Comparison of ENCODE assay signal across 10 mouse cellular contexts in genomic region chr8:106927247-106927646, GRCm38 (mm10). TPM values are rescaled to one million over a fixed set of nuclear protein-coding genes. Genes with fewer than 3 reads are reported as not detected.
DNase-seq lines count a peak whose midpoint lies in the region; ATAC-seq and TF ChIP-seq lines count a peak whose summit lies in the region.
"Had no signal": no experiment of that assay in that cellular context is flagged by ENCODE, and none has a peak within 500 bp of the region (broad histone marks: within the 10 kb centered on the region; RNA-seq: fewer than 3 reads in every experiment).

No protein-coding gene starts in this region.

- no peaks in the 10 kb centered on the region; the same call in 1 of the 2 replicates for H3K36me3 ChIP-seq in heart, adult 2 months (ENCODE audit: control insufficient read depth, insufficient read depth, low read length)
- peaks cover 26% of the 10 kb centered on the region for H3K36me3 ChIP-seq in embryonic facial prominence, embryonic 10.5 days (replicated peaks)

- 0 out of 2 replicates have a peak, but pooled peaks have one; percentile 24 for TF ChIP-seq EP300 in heart, adult 2 months (IDR thresholded peaks at IDR 0.05; ENCODE audit: insufficient read depth, low read depth, low read length)

- no peak overlapping the region for H3K9ac ChIP-seq in heart, adult 2 months (ENCODE audit: low read depth, low read length)
- H3K9ac ChIP-seq: hindbrain, embryonic 15.5 days; neural tube, embryonic 13.5 days had no signal

- H3K27ac ChIP-seq in heart, adult 2 months: no peak overlapping the region
- no peak overlapping the region for H3K27ac ChIP-seq in embryonic facial prominence, embryonic 10.5 days (replicated peaks)
- H3K27ac ChIP-seq: hindbrain, embryonic 15.5 days; neural tube, embryonic 13.5 days had no signal

- no peak for ATAC-seq in erythroblast, adult 5-6 weeks (replicated peaks; ENCODE audit: low FRiP score, poor library complexity, severe bottlenecking)

- no peaks in the 10 kb centered on the region for H3K79me2 ChIP-seq in heart, adult 2 months (replicated peaks; ENCODE audit: control insufficient read depth, insufficient read depth, low read length)

- TF ChIP-seq CTCF in heart, adult 2 months (IDR thresholded peaks at IDR 0.05): peak; percentile 62

- no peak overlapping the region for H3K4me3 ChIP-seq in heart, adult 2 months
- H3K4me3 ChIP-seq in embryonic facial prominence, embryonic 10.5 days: no peak overlapping the region
- H3K4me3 ChIP-seq: hindbrain, embryonic 15.5 days; neural tube, embryonic 13.5 days had no signal

- no peaks in the 10 kb centered on the region for H3K9me3 ChIP-seq in embryonic facial prominence, embryonic 10.5 days
- H3K9me3 ChIP-seq: hindbrain, embryonic 15.5 days; neural tube, embryonic 13.5 days had no signal

- no peaks in the 10 kb centered on the region for H3K27me3 ChIP-seq in heart, adult 2 months (ENCODE audit: control insufficient read depth, insufficient read depth, low read length)
- peaks cover 7% of the 10 kb centered on the region for H3K27me3 ChIP-seq in embryonic facial prominence, embryonic 10.5 days (replicated peaks; ENCODE audit: low read depth, poor library complexity, severe bottlenecking)

- no peak for DNase-seq in heart, adult 2 months
- DNase-seq in heart, postnatal 36 days: no peak
- peak; percentile 26 to 40 for DNase-seq in CD8-positive naive resting alpha-beta T cell, adult 2 months (ENCODE audit: low read depth in 2 of 2, low spot score in 2 of 2)
- DNase-seq in embryonic facial prominence, embryonic 10.5 days (ENCODE audit: low spot score): peak; percentile 45
- peak; percentile 34 for DNase-seq in lung, postnatal 25 days (ENCODE audit: low spot score)
- no peak for DNase-seq in adrenal gland, postnatal 10 days
- DNase-seq in left cerebral cortex, postnatal 25 days (ENCODE audit: low spot score in 2 of 2): no peak

- WGBS in heart, adult 2 months: 67% methylated on average over 4 of the region's 4 CpGs
- 49% methylated on average over 4 of the region's 4 CpGs for WGBS in embryonic facial prominence, embryonic 10.5 days

- TF ChIP-seq POLR2A in heart, adult 2 months (IDR thresholded peaks at IDR 0.05; ENCODE audit: insufficient read depth, low read depth, low read length): no peak

- intact Hi-C loops in heart, adult 2 months (cut with DNase I): no loop called here
- intact Hi-C loops in heart, postnatal 36 days (cut with DNase I): loop anchor here (1.0 kb wide), 1 partner anchor 75 kb away; no protein-coding TSS in a partner anchor
- intact Hi-C loops in left cerebral cortex, postnatal 25 days (cut with DNase I): loop anchor here (1.0 kb wide), 1 partner anchor 75 kb away; no protein-coding TSS in a partner anchor

- H3K4me1 ChIP-seq in heart, adult 2 months (ENCODE audit: control insufficient read depth, insufficient read depth, low read length): peaks cover 6% of the 10 kb centered on the region
- H3K4me1 ChIP-seq in embryonic facial prominence, embryonic 10.5 days: peaks cover 22% of the 10 kb centered on the region

RNA-seq across cellular contexts. Expression of gene Sntb2, which starts 8.3 kb away (rescaled TPM):
- 10 to 100 TPM; 10.0 to 10.7 TPM for total RNA-seq in heart, adult 2 months (2021)
- polyA plus RNA-seq in heart, adult 2 months (2012; rRNA removed): 4.5 and 8.8 TPM in 2 replicates
- total RNA-seq in heart, postnatal 36 days (2021): 10 to 100 TPM; 12.7 to 13.7 TPM
- 11.6 and 12.3 TPM in 2 replicates for polyA plus RNA-seq in embryonic facial prominence, embryonic 10.5 days (2016; fragmentation: Nextera tagmentation; extraction: Ambion mirVana)
- 10 to 100 TPM; 23.5 to 30.0 TPM for total RNA-seq in adrenal gland, postnatal 10 days (2021)
- total RNA-seq in erythroblast, adult 5-6 weeks (2015; ENCODE audit: low replicate concordance): 2.1 and 4.2 TPM in 2 replicates
- total RNA-seq in erythroblast, adult 5-6 weeks (2017; ENCODE audit: low replicate concordance): 1.7 and 2.9 TPM in 2 replicates
- 10 to 100 TPM; 12.5 to 16.8 TPM for total RNA-seq in left cerebral cortex, postnatal 25 days (2021)

RNA-seq across cellular contexts. Expression of gene Utp4, which starts 33.8 kb away (rescaled TPM):
- 10 to 100 TPM; 21.3 to 22.3 TPM for total RNA-seq in heart, adult 2 months (2021)
- polyA plus RNA-seq in heart, adult 2 months (2012; rRNA removed): 17.8 and 25.2 TPM in 2 replicates
- total RNA-seq in heart, postnatal 36 days (2021): 10 to 100 TPM; 20.2 to 22.2 TPM
- polyA plus RNA-seq in embryonic facial prominence, embryonic 10.5 days (2016; fragmentation: Nextera tagmentation; extraction: Ambion mirVana): 100 and 103 TPM in 2 replicates
- total RNA-seq in adrenal gland, postnatal 10 days (2021): 10 to 100 TPM; 36.2 to 40.8 TPM
- total RNA-seq in erythroblast, adult 5-6 weeks (2015; ENCODE audit: low replicate concordance): 12.7 and 22.6 TPM in 2 replicates
- 5.4 and 9.1 TPM in 2 replicates for total RNA-seq in erythroblast, adult 5-6 weeks (2017; ENCODE audit: low replicate concordance)
- 10 to 100 TPM; 33.2 to 33.6 TPM for total RNA-seq in left cerebral cortex, postnatal 25 days (2021)

RNA-seq across cellular contexts. Expression of gene Has3, which starts 57.2 kb away (rescaled TPM):
- total RNA-seq in heart, adult 2 months (2021): under 1 TPM; 0.66 to 0.70 TPM
- polyA plus RNA-seq in heart, adult 2 months (2012; rRNA removed): 1.1 and 3.7 TPM in 2 replicates
- 1 to 10 TPM; 1.4 to 1.5 TPM for total RNA-seq in heart, postnatal 36 days (2021)
- 0.05 and 0.17 TPM in 2 replicates for polyA plus RNA-seq in embryonic facial prominence, embryonic 10.5 days (2016; fragmentation: Nextera tagmentation; extraction: Ambion mirVana)
- total RNA-seq in adrenal gland, postnatal 10 days (2021): 1 to 10 TPM in 1 of 2 experiments, under 1 TPM in 1; 0.96 to 2.2 TPM
- total RNA-seq in erythroblast, adult 5-6 weeks (2015; ENCODE audit: low replicate concordance): not detected in 2 replicates
- total RNA-seq in erythroblast, adult 5-6 weeks (2017; ENCODE audit: low replicate concordance): not detected in 2 replicates
- 1 to 10 TPM; 2.2 to 2.4 TPM for total RNA-seq in left cerebral cortex, postnatal 25 days (2021)

Comparison
In these comparisons a context has a peak if more than half of its experiments do, and no peak if none do; other contexts are left out.
1. DNase-seq: peak in CD8-positive naive resting alpha-beta T cell, adult 2 months (2 of 2), embryonic facial prominence, embryonic 10.5 days (single experiment) and lung, postnatal 25 days (single experiment); none in heart, adult 2 months (0 of 2), heart, postnatal 36 days (0 of 2), adrenal gland, postnatal 10 days (single experiment) and left cerebral cortex, postnatal 25 days (0 of 2).